Mouse (Mus musculus): ENCODE results near the gene Snx3. TPM values are rescaled to one million over a fixed set of nuclear protein-coding genes. Genes with fewer than 3 reads are reported as not detected.

Gene Snx3
- polyA plus RNA-seq (2012; fragmentation: generic; extraction: Trizol): 100 to 1,000 TPM; 194 to 325 TPM

DNA sequence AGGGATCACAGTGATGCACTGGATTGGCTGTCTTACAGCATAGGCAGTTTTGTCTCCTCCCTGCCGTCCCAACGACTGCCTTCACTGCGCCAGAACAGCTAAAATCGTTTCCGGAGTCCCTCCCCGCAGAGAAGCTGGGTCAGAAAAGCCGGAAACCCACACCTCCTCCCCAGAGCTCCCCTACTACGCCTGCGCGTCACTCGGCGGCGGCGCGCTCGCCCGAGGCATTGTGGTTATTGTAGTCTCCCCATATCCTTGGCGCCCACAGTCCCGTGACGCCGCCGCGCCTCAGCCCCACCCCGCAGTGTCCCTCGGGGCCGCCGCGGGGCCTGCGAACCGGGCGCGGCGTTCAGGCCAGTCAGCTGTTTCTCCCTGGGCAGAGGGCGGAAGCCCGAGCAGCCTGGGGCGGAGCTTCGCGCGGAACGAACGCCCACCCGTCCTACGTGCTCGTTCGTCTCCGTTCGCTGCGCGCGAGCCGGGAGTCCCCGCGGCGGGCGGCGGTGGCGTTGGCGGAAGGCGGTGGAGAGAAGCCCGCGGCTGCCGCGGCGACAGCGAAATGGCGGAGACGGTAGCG, at the start of gene Snx3:
Snx3 (plus strand) TSS at position 256 of the 574 bp plus-strand sequence.

DNA sequence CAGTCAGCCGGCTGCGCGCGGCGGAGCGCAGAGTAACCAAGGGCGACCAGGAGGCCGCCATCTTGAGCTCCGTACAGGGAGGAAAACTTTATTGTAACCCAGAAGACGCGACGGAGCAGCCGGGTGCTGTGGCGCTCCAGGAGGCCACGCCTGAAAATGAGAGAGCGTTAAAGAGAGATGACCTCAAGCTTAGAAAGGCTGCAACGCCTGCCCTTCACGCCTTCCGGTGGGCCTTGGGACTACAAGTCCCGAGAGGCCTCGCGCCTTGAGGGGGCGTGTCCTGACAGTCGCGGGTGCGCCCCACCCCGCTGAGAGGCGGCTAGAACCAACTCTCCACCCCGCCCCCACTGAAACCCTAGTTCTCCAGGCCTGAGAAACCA, 23.5 kb upstream of the Snx3 start, which contains the start of gene Afg1l:
Afg1l (minus strand) TSS at position 225 of the 380 bp plus-strand sequence.

DNA sequence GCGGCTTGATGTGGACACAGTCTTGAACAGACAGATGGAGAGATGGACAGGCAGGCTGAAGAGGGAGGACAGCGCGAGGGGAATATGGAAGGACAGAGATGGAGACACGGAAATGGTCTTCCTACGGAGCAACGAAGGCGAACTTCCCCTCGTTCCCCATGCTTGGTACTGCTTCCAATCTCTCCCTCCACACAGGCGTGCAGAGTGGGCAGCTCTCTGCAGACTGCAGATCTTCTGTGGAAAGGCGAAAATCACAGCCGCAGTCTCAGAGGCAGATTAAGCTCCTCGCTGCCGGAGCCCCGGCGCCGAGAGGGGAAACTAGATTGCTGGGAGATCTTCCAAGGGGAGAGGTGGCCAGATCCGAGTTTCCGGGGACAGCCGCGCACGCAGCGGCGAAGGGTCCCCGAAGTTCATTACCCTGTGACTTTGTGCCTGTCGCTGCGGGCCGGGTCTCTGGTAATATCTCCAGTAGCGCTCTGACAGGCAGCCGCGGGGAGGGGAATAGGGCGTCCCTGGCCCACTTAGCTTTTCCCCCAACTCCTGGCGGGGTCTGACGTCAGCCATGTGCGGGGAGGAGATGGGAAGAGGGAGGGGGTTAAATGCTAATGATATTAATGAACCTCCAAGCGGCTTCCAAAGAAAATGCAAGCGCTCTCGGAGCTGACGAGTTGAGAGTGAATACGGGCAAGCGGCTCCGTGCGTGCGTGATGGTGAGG, 81.5 kb downstream of the Snx3 start, which contains the start of the genes Nr2e1 and Ostm1:
Nr2e1 (minus strand) TSS at position 476 of the 716 bp plus-strand sequence.
Ostm1 (plus strand) TSS at position 666 of the 716 bp plus-strand sequence.

Other genes starting within 250 kb of the Snx3 start
- gene Foxo3, start 225.3 kb upstream of the Snx3 start, polyA plus RNA-seq (2012; fragmentation: generic; extraction: Trizol): 10 to 100 TPM in 1 of 2 experiments, 1 to 10 TPM in 1; 2.6 to 15.9 TPM
- gene Afg1l, start 23.5 kb upstream of the Snx3 start, polyA plus RNA-seq (2012; fragmentation: generic; extraction: Trizol): 1 to 10 TPM; 1.2 to 8.1 TPM
- gene Nr2e1, start 81.6 kb downstream of the Snx3 start, polyA plus RNA-seq (2012; fragmentation: generic; extraction: Trizol): not detected
- gene Ostm1, start 81.8 kb downstream of the Snx3 start, polyA plus RNA-seq (2012; fragmentation: generic; extraction: Trizol): 1 to 10 TPM in 1 of 2 experiments, under 1 TPM in 1; 0.54 to 7.0 TPM

All from C3H10T1/2 (cell line).